In the genomic region with DNA sequence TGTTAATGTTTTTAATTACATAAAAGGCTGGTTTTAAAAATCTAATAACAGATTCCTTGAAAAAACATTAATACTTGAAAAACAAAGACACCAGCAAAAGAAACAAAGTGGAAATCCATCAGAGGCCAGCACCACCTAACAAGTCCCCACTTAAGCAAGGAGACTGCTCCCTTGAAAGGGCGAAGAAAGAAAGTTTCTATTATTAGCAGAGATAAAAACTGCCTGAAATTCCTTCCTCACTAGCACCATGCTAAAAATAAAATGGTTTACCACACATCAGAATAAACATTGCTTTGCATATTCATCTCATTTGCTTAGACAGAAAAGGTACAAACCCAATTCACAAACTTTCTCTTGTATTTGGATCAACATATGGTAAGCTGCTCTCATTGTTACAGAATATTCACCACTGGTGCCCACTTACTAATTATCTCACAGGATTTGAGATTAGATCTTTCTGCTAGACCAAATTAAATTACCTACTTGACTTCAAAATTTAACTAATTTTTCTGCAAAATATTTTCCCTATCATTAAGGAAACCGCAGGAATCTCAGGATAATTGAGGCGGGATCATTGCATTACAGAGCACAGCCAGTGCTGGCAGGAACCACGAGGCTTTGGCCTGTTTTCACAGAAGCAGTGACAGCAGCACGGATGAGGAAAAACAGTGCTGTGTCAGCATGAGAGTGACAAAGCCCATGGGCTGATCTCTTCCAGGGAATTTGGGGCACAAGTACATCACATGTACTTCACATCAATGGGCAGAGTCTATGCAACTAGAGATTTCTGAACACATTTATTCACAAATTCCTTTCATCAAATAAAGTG, we compare ENCODE assay signal across 9 mouse cellular contexts. TPM values are rescaled to one million over a fixed set of nuclear protein-coding genes. Genes with fewer than 3 reads are reported as not detected.
A peak's percentile ranks its signal among the peaks of the same experiment; 100 is the strongest.
DNase-seq lines count a peak whose midpoint lies in the region; ATAC-seq and TF ChIP-seq lines count a peak whose summit lies in the region.
"Had no signal": no experiment of that assay in that cellular context is flagged by ENCODE, and none has a peak within 500 bp of the region (broad histone marks: within the 10 kb centered on the region; RNA-seq: fewer than 3 reads in every experiment).

No protein-coding gene starts in this region.

- H3K4me1 ChIP-seq in kidney, embryonic 16.5 days (ENCODE audit: insufficient read depth, low read length) = no peaks in the 10 kb centered on the region
- peaks cover 41% of the 10 kb centered on the region for H3K4me1 ChIP-seq in heart, postnatal 0 days (ENCODE audit: control insufficient read depth, insufficient read depth)
- H3K4me1 ChIP-seq: limb, embryonic 13.5 days had no signal

- no peak for ATAC-seq in kidney, embryonic 16.5 days (ENCODE audit: low FRiP score, low TSS enrichment)
- peak; percentile 91 for ATAC-seq in heart, postnatal 0 days (ENCODE audit: insufficient read depth, low read depth)

- TF ChIP-seq EP300 in heart, postnatal 0 days (IDR thresholded peaks at IDR 0.05; ENCODE audit: low read depth) = peak; percentile 82; the same call in 1 of the 2 replicates

- WGBS in kidney, embryonic 16.5 days = 52% methylated on average over 5 of the region's 5 CpGs
- WGBS in heart, postnatal 0 days = 9% methylated on average over 5 of the region's 5 CpGs

- no peak overlapping the region for H3K4me2 ChIP-seq in kidney, embryonic 16.5 days (replicated peaks; ENCODE audit: low read depth, low read length)
- peak overlapping the region; percentile 27; the same call in 1 of the 2 replicates for H3K4me2 ChIP-seq in heart, postnatal 0 days (ENCODE audit: low read depth, low read length)
- H3K4me2 ChIP-seq: limb, embryonic 13.5 days had no signal

- H3K36me3 ChIP-seq in kidney, embryonic 16.5 days (ENCODE audit: insufficient read depth, low read length) = no peaks in the 10 kb centered on the region
- no peaks in the 10 kb centered on the region for H3K36me3 ChIP-seq in heart, postnatal 0 days (replicated peaks; ENCODE audit: control insufficient read depth, insufficient read depth, low read length)
- H3K36me3 ChIP-seq: limb, embryonic 13.5 days had no signal

- peak; percentile 29 for DNase-seq in kidney, adult 9 months
- peak; percentile 39 for DNase-seq in adipocyte (ENCODE audit: low spot score)
- peak; percentile 65 to 68 for DNase-seq in cerebellum, postnatal 36 days
- peak; percentile 94 for DNase-seq in heart, postnatal 0 days (ENCODE audit: low spot score)
- no peak for DNase-seq in ovary, postnatal 14 days (ENCODE audit: low spot score)
- DNase-seq in right cerebral cortex, adult 2 months (ENCODE audit: low spot score in 2 of 2) = no peak
- DNase-seq in spleen, postnatal 14 days (ENCODE audit: low spot score in 2 of 2) = no peak

- H3K9ac ChIP-seq in kidney, embryonic 16.5 days (replicated peaks; ENCODE audit: low read length) = no peak overlapping the region
- no peak overlapping the region for H3K9ac ChIP-seq in heart, postnatal 0 days (replicated peaks; ENCODE audit: low read depth, low read length)
- H3K9ac ChIP-seq: limb, embryonic 13.5 days had no signal

- no peaks in the 10 kb centered on the region for H3K27me3 ChIP-seq in kidney, embryonic 16.5 days (ENCODE audit: insufficient read depth, low read length)
- no peaks in the 10 kb centered on the region for H3K27me3 ChIP-seq in heart, postnatal 0 days (ENCODE audit: control insufficient read depth, insufficient read depth, low read length)
- H3K27me3 ChIP-seq: limb, embryonic 13.5 days had no signal

- no peaks in the 10 kb centered on the region for H3K9me3 ChIP-seq in kidney, embryonic 16.5 days (ENCODE audit: low read length)
- no peaks in the 10 kb centered on the region for H3K9me3 ChIP-seq in heart, postnatal 0 days (replicated peaks; ENCODE audit: control insufficient read depth, low read length)
- H3K9me3 ChIP-seq: limb, embryonic 13.5 days had no signal

- H3K27ac ChIP-seq in kidney, embryonic 16.5 days (ENCODE audit: low read length) = no peak overlapping the region
- H3K27ac ChIP-seq in heart, postnatal 0 days (ENCODE audit: low read depth) = peak overlapping the region; percentile 97
- H3K27ac ChIP-seq: limb, embryonic 13.5 days had no signal

- no peak for TF ChIP-seq CTCF in heart, postnatal 0 days (IDR thresholded peaks at IDR 0.05; ENCODE audit: low read depth)

- no peak overlapping the region for H3K4me3 ChIP-seq in kidney, embryonic 16.5 days (ENCODE audit: low read length)
- H3K4me3 ChIP-seq in heart, postnatal 0 days (ENCODE audit: low read depth, low read length) = no peak overlapping the region
- H3K4me3 ChIP-seq: limb, embryonic 13.5 days had no signal

RNA-seq across cellular contexts. Expression of gene Prkaa2, which starts 9.0 kb away (rescaled TPM):
- polyA plus RNA-seq in kidney, embryonic 16.5 days (2015; fragmentation: Nextera tagmentation; extraction: Ambion mirVana) = 8.8 and 9.1 TPM in 2 replicates
- total RNA-seq in heart, postnatal 0 days (2014; rRNA removed; ENCODE audit: low replicate concordance) = 64.3 and 83.6 TPM in 2 replicates
- polyA plus RNA-seq in heart, postnatal 0 days (2015; fragmentation: Nextera tagmentation; extraction: Ambion mirVana) = 32.5 and 35.6 TPM in 2 replicates

RNA-seq across cellular contexts. Expression of gene Plpp3, which starts 56.4 kb away (rescaled TPM):
- polyA plus RNA-seq in kidney, embryonic 16.5 days (2015; fragmentation: Nextera tagmentation; extraction: Ambion mirVana) = 69.2 and 76.3 TPM in 2 replicates
- total RNA-seq in heart, postnatal 0 days (2014; rRNA removed; ENCODE audit: low replicate concordance) = 57.0 and 65.5 TPM in 2 replicates
- polyA plus RNA-seq in heart, postnatal 0 days (2015; fragmentation: Nextera tagmentation; extraction: Ambion mirVana) = 56.4 and 64.1 TPM in 2 replicates

Comparison
In these comparisons a context has a peak if more than half of its experiments do, and no peak if none do; other contexts are left out.
1. DNase-seq: peak in kidney, adult 9 months (single experiment), adipocyte (single experiment), cerebellum, postnatal 36 days (2 of 2) and heart, postnatal 0 days (single experiment); none in ovary, postnatal 14 days (single experiment), right cerebral cortex, adult 2 months (0 of 2) and spleen, postnatal 14 days (0 of 2).